Mouse (Mus musculus) thymus, adult 18-20 months (tissue): ENCODE results near the gene Rhox3g.
"Not testable (repeated sequence)": the region's sequence is repeated elsewhere in the genome, so short reads cannot be mapped to it uniquely, and the experiment has no call there.

ENCODE experiments used
- DNase-seq, 2 experiments: peaks; one replicate each; pipeline ENCODE4 v3.0.0; 2022; ENCODE audit warnings: mixed read lengths in 2 of 2

Rhox3g gene

DNA sequence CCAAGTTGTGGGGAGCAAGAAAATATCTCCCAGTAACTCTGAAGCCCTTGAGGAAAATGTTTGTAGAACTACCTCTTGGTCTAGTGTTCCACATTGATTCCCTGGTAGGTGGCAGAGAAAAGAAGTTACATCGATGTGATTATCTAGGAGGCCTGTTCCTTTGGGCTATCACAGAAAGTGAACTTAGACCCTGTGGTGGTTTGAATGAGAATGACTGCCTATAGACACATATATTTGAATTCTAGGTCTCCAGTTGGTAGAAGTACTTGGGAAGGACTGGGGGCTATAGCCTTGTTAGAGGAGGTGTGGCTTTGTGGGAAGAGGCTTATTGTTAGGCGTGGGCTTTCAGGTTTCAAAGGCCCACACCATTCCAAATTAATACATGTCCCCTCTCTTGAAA lies at the start of gene Rhox3g:
Gene Rhox3g, minus strand, starts transcription at position 101 of the 400 bp plus-strand sequence.
- DNase-seq, result not testable (repeated sequence)

GRCm38 (mm10) chrX:37673177-37673576 lies 44.8 kb upstream of the Rhox3g start, which contains the start of gene Rhox2h:
Gene Rhox2h (minus strand): TSS chrX:37673277.
- DNase-seq, result not testable (repeated sequence)

DNA sequence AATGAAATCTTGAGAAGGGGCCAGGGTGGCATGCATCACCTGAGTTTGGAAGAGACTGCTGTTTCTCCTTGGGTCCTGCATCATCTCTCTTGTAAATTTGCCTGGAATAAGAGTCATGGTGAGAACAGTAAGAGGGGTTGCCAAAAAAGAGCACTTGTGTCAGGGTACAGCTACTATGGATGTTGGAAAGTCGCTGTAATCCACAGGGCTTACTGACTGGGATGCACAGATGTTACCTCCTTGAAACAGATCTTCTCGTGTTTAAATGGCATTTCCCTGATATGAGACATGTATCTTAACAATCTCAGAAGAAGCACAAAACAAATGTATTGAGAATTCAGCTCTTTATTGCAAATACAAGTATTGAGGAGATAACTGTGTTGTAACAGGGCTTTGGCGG lies 40.3 kb upstream of the Rhox3g start, which contains the start of gene Rhox3h:
Gene Rhox3h, minus strand, starts transcription at position 101 of the 400 bp plus-strand sequence.
- DNase-seq, result not testable (repeated sequence)

- not testable (repeated sequence) for DNase-seq
These were observed 22.8 kb upstream of the Rhox3g start, which contains the start of gene Rhox4g for GRCm38 (mm10) chrX:37651227-37651626. Gene Rhox4g (minus strand): TSS chrX:37651327.

GRCm38 (mm10) chrX:37643370-37643769 lies 15.0 kb upstream of the Rhox3g start, which contains the start of gene Rhox2g:
Gene Rhox2g (minus strand): TSS chrX:37643470.
- DNase-seq, result not testable (repeated sequence)

DNA sequence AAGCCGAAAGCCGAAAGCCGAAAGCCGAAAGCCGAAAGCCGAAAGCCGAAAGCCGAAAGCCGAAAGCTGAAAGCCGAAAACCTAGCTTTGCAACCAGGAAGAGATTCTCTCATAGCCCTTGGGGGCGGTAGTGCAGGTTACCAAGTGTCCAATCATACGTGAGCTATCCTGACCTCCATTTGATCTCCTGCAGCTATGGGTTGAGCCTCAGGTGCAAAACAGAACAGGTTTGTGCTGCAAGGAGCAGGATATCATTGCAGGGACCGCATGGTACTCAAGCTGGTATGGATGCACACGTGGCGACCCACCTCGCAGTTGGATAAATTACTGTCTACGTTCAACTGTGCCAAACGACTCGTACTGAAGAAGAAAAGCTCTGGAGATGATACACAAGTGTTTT lies 20.8 kb downstream of the Rhox3g start, which contains the start of gene Rhox4f:
Gene Rhox4f, minus strand, starts transcription at position 101 of the 400 bp plus-strand sequence.
- not testable (repeated sequence) for DNase-seq

- DNase-seq, result not testable (repeated sequence)
These were observed 47.7 kb downstream of the Rhox3g start, which contains the start of gene Rhox3f for GRCm38 (mm10) chrX:37580692-37581091. Gene Rhox3f (plus strand): TSS chrX:37580992.
